Mouse (Mus musculus) kidney, postnatal 0 days (tissue): Measurements from ENCODE around the gene 2900026A02Rik. TPM values are rescaled to one million over a fixed set of nuclear protein-coding genes. Genes with fewer than 3 reads are reported as not detected.

Source experiments
- ATAC-seq: fragments of 200-750 bp; cut with Nextera tagmentation; replicated peaks from 2 replicates; pipeline ENCODE4 v1.8.0; 2017; ENCODE audit warnings: low read depth, moderate number of reproducible peaks, moderate TSS enrichment, moderate library complexity; ENCODE audit not compliant: low FRiP score
- DNase-seq: peaks from one replicate; pipeline ENCODE4 v3.0.0-alpha.2; 2016; ENCODE audit warnings: low spot score
- H3K27ac ChIP-seq: fragments of 300-500 bp; sonication (generic); 2 replicates; pipeline ENCODE4 v1.5.1; 2014; ENCODE audit warnings: mild to moderate bottlenecking
- H3K27me3 ChIP-seq: fragments of 300-500 bp; sonication (generic); 2 replicates; pipeline ENCODE4 v1.6.1; 2014; ENCODE audit warnings: low read length, mixed read lengths; ENCODE audit not compliant: insufficient read depth
- H3K36me3 ChIP-seq: fragments of 300-500 bp; sonication (generic); 2 replicates; pipeline ENCODE4 v1.6.1; 2014; ENCODE audit warnings: low read length, mixed read lengths; ENCODE audit not compliant: insufficient read depth
- H3K4me1 ChIP-seq: fragments of 300-500 bp; sonication (generic); replicated peaks from 2 replicates; pipeline ENCODE4 v1.6.1; 2014; ENCODE audit warnings: antibody characterized with exemption, low read length, mixed read lengths; ENCODE audit not compliant: insufficient read depth
- H3K4me2 ChIP-seq: fragments of 300-500 bp; sonication (generic); 2 replicates; pipeline ENCODE4 v1.6.1; 2014; ENCODE audit warnings: mild to moderate bottlenecking, low read length, moderate library complexity, mixed read lengths
- H3K4me3 ChIP-seq: fragments of 300-500 bp; sonication (generic); replicated peaks from 2 replicates; pipeline ENCODE4 v1.5.1; 2014; ENCODE audit warnings: low read depth, low read length
- H3K9ac ChIP-seq: fragments of 300-500 bp; sonication (generic); 2 replicates; pipeline ENCODE4 v1.6.1; 2014; ENCODE audit warnings: low read depth, low read length
- H3K9me3 ChIP-seq: fragments of 300-500 bp; sonication (generic); replicated peaks from 2 replicates; pipeline ENCODE4 v1.6.1; 2016; ENCODE audit warnings: low read length, inconsistent platforms, mixed read lengths
- CTCF ChIP-seq: IDR thresholded peaks from 2 replicates; pipeline ENCODE4 v1.5.1; 2016; ENCODE audit warnings: antibody characterized with exemption, low read depth, mild to moderate bottlenecking, moderate library complexity
- WGBS: fragments of 180-500 bp; shearing (Covaris S2); extraction: QIAGEN DNeasy Blood & Tissue Kit; methylation state at CpG from one replicate; pipeline ENCODE4 v1.1.7; 2014; 5-methylcytosine and 5-hydroxymethylcytosine counted together
- polyA plus RNA-seq: library from polyadenylated mRNA; unstranded; fragments of >200 nt; fragmentation: Nextera tagmentation; extraction: Ambion mirVana; gene quantifications from 2 replicates; pipeline ENCODE4 v1.2.1, GENCODE M21; 2015

2900026A02Rik gene
- polyA plus RNA-seq, 1 experiment from 2014 or later, result 4.8 TPM

DNA sequence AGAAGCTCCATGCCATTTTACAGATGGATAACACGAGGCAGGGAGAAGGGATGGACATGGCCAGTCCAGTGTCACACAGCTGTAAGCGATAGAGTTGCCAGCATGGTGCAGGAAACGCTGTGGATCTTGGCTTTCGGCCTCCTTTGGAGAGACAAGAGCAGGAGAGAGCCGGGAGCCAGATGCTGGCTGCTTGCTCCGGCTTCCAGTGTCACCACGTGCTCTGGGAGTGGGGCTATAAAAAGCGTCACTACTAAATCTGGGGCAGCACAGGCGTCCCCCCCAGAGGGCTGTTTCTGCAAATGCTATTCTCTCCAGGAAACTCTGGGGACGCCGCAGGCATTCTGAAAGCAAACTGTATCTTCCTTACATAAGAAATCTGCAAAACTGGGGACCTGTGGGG is 78.5 kb downstream of the 2900026A02Rik start:
- ATAC-seq, result no peak
- DNase-seq, result no peak
- no peaks in the 10 kb centered on the region for H3K36me3 ChIP-seq
- no peak overlapping the region for H3K4me3 ChIP-seq
- no peak overlapping the region for H3K4me2 ChIP-seq
- no peaks in the 10 kb centered on the region for H3K9me3 ChIP-seq
- H3K27me3 ChIP-seq, result no peaks in the 10 kb centered on the region
- no peak overlapping the region for H3K9ac ChIP-seq
- H3K4me1 ChIP-seq, result peaks cover 6% of the 10 kb centered on the region; the same call in 1 of the 2 replicates
- TF ChIP-seq CTCF, result no peak
- 33% methylated on average over 11 of the region's 11 CpGs for WGBS
- H3K27ac ChIP-seq, result no peak overlapping the region

DNA sequence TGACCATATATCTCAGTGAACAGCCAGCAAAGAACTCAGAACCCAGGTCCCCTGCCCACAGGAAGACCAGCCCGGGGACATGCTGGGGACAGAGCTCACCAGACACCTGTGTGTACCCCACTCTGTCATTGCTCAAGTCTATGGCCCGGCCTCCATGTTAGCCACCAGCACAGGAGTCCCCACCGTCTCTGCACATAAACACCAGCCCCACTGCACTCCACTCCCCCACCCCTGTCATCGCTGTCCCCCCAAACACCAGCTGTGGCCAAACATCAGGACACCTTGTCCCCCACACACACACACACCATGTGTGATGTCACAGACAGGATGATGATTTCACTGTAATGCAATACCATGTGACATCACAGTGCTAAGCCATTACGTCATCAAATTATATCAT is 79.0 kb downstream of the 2900026A02Rik start:
- Histone ChIP-seq H3K27me3 (no peaks in the 10 kb centered on the region), H3K36me3 (no peaks in the 10 kb centered on the region), H3K27ac (no peak overlapping the region), H3K4me3 (no peak overlapping the region), H3K9me3 (no peaks in the 10 kb centered on the region), H3K9ac (no peak overlapping the region), H3K4me2 (no peak overlapping the region), H3K4me1 (peaks cover 6% of the 10 kb centered on the region; the same call in 1 of the 2 replicates)
- TF ChIP-seq CTCF, result no peak
- 80% methylated on average over 5 of the region's 5 CpGs for WGBS
- DNase-seq, result no peak
- ATAC-seq, result no peak

DNA sequence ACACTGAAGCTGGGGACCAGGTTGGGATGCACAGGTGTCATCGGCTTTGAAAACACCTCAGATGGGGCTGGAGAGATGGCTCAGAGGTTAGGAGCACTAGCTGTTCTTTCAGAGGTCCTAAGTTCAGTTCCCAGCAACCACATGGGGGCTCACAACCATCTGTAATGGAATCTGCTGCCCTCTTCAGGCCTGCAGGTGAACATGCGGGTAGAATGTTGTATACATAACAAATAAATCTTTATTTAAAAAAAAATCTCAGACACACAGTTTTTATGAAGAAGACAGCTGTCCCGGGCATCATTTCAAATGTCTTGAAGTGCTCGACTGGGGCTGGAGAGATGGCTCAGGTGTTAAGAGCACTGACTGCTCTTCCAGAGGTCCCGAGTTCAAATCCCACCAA is 80.2 kb downstream of the 2900026A02Rik start:
- no peak for DNase-seq
- TF ChIP-seq CTCF, result peak; percentile 32
- Histone ChIP-seq H3K4me3 (no peak overlapping the region), H3K27me3 (no peaks in the 10 kb centered on the region), H3K4me1 (peaks cover 6% of the 10 kb centered on the region; the same call in 1 of the 2 replicates), H3K9ac (no peak overlapping the region), H3K4me2 (no peak overlapping the region), H3K36me3 (no peaks in the 10 kb centered on the region), H3K9me3 (no peaks in the 10 kb centered on the region), H3K27ac (no peak overlapping the region)
- WGBS, result 96% methylated on average over 5 of the region's 5 CpGs
- ATAC-seq, result no peak

DNA sequence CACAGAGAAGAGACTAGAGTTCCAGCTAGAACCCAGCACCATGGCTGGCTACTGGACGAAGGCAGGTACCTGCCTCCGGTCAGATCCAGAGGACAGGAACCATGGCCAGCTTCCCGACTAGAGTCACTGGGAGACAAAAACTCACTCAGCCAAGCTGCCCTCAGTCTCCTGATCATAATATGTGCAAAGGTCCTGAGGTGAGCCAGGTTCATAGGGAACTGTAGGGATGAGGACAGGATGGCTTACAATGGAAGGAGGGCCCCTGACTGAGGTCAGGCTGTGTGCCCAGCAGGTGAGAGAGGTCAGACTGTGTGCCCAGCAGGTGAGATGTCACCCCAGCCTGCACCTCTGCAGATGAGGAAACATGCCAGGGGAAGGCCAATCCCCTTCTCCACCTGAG is 81.0 kb downstream of the 2900026A02Rik start:
- H3K27me3 ChIP-seq, result no peaks in the 10 kb centered on the region
- WGBS, result 90% methylated on average over 3 of the region's 3 CpGs
- no peak for DNase-seq
- TF ChIP-seq CTCF, result no peak
- peaks cover 12% of the 10 kb centered on the region; the same call in 1 of the 2 replicates for H3K4me1 ChIP-seq
- H3K4me3 ChIP-seq, result no peak overlapping the region
- no peak overlapping the region for H3K27ac ChIP-seq
- ATAC-seq, result no peak
- no peak overlapping the region for H3K9ac ChIP-seq
- H3K9me3 ChIP-seq, result no peaks in the 10 kb centered on the region
- H3K36me3 ChIP-seq, result no peaks in the 10 kb centered on the region
- H3K4me2 ChIP-seq, result no peak overlapping the region

DNA sequence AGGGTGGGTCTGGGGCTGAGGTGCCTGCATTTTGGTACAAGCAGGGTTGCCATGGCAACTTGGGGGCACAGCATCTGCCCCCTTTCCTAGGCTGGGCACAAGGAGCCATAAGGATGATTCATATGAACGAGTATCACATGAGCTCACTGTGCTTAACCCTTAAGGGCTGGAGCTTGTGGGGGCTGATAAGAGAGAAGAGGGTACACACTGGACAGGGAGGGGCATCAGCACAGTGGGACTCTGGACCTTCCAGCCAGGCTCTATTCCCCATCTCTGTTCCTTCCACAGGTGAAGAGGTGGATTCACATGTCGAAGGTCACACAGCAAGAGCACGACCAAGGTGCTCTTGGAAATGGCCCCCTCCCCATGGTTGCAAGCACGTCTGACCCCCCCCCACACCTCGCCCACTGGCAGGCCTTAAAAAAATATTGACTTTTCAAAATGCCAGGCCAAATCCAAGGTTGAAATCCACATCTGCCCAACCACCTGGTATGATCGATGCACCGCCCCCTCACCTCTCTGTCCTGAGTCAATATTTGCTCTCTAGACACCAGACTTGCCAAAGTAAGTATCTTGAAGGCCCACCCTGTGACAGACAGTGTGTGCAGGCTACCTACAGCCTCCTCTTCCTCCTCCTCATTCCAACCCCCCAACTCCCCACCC is 81.8 kb downstream of the 2900026A02Rik start:
- Histone ChIP-seq H3K9ac (peak overlapping the region; percentile 53; the same call in 1 of the 2 replicates), H3K36me3 (no peaks in the 10 kb centered on the region), H3K4me1 (peaks cover 12% of the 10 kb centered on the region; the same call in 1 of the 2 replicates), H3K27ac (peak overlapping the region; percentile 47; the same call in 1 of the 2 replicates), H3K4me2 (peak overlapping the region; percentile 71), H3K4me3 (peak overlapping the region; percentile 38), H3K9me3 (no peaks in the 10 kb centered on the region), H3K27me3 (no peaks in the 10 kb centered on the region)
- 55% methylated on average over 7 of the region's 7 CpGs for WGBS
- DNase-seq, result no peak
- 0 out of 2 replicates have a peak, but pooled peaks have one; percentile 5 for ATAC-seq
- no peak for TF ChIP-seq CTCF

DNA sequence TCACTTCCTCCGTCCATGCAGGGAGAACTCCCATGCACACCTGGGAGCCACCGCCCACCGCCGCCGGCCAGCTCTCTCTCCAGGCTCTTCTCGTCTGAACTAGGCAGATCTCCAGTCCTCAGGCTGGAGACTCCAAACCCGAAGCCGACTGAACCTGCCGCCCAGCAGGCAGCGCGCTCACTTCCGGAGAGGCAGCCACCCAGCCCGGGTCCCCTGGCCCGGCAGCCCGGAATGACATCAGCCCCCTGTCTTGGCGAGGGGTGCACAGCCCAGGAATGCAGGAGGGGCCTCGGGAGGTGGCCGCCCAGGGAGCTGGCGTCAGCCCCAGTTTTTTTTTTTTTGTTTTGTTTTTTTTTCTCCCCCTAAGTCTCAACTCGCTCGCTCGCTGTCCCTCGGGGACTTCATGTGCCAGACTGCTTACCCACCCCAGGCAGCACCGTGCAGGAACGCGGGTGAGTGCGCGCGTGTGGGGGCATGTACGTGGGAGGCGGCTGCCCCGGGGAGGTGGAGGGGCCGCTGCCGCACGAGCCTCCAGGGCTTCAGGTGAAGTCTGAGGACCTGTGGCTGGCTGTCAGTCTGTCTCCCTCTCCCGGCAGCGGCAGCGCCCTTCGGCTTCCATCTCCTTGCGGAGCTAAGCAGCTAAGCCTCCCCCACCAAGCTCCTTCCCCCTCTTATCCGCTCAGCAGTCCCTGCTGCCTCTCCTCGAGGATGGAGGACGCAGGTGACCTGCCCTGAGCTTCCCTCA is 82.5 kb downstream of the 2900026A02Rik start:
- Histone ChIP-seq H3K27me3 (no peaks in the 10 kb centered on the region), H3K4me2 (peak overlapping the region; percentile 71), H3K9ac (peak overlapping the region; percentile 53), H3K4me1 (peaks cover 12% of the 10 kb centered on the region; the same call in 1 of the 2 replicates), H3K4me3 (peak overlapping the region; percentile 38), H3K27ac (peak overlapping the region; percentile 47; the same call in 1 of the 2 replicates), H3K9me3 (no peaks in the 10 kb centered on the region), H3K36me3 (no peaks in the 10 kb centered on the region)
- DNase-seq (peak; percentile 80), ATAC-seq (peak; percentile 69)
- peak; percentile 57 for TF ChIP-seq CTCF
- WGBS, result under 1% methylated on average over 43 of the region's 43 CpGs
